Mouse (Mus musculus) embryo, embryonic 9.5 days (tissue): ENCODE measurements around the gene Hes1.
A peak's percentile ranks its signal among the peaks of the same experiment; 100 is the strongest.

Experiments used
- DNase-seq: peaks from one replicate; pipeline ENCODE4 v3.0.0-alpha.2; 2017; ENCODE audit errors: extremely low spot score

Gene Hes1

DNA sequence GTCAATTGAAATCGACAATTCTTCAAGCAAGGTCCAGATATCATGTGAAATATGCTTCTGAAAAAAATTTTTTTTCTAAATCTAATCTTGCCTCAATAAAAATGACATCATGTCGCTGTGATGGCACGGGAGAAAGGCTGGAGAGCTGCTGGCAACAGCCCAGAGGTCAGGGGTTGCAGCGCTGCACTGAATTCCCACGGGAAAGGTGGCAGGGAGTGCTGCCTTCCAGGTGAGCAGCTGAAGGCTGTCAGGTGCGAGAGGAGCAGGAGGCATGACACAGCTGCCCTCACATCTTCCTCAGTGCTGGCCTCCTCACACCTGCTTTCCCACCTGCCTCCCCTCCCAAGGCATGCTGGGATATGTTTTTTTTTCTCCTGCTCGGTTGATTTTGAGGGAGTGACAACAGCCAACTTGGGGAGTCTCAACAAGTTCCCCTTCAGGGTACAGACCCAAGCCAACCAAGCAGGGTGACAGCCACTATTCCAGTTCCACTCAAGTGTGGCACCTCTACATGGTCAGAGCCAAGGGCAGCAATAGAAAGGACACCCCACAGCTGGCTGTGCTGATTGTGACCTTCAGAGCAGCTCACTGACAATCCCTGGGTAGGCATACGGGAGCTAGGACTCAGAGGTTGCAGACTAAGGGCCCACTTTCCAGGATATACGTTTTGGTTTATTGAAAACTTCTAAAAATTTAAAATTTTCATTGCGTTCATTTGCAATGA, 13.3 kb upstream of the Hes1 start:
- no peak for DNase-seq

DNA sequence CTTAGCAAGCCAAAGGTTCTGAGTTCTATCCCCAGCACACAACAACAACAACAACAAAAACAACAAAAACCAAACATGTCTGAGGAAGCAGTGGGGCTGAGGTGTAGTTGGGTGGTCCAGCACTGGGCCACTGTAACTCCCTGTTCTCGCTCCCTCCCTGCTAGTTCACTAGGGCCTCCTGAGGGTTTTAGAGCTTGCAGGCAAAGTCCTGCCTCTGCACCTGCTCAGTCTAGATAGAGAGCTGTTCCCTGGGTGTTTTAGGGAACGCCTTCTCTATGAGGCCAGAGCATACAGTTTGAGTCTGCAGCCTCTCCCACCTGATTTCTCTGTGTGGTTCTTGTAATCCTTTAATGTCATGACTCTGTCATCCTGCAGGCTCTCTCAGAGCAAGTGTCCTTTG, 11.9 kb upstream of the Hes1 start:
- no peak for DNase-seq

DNA sequence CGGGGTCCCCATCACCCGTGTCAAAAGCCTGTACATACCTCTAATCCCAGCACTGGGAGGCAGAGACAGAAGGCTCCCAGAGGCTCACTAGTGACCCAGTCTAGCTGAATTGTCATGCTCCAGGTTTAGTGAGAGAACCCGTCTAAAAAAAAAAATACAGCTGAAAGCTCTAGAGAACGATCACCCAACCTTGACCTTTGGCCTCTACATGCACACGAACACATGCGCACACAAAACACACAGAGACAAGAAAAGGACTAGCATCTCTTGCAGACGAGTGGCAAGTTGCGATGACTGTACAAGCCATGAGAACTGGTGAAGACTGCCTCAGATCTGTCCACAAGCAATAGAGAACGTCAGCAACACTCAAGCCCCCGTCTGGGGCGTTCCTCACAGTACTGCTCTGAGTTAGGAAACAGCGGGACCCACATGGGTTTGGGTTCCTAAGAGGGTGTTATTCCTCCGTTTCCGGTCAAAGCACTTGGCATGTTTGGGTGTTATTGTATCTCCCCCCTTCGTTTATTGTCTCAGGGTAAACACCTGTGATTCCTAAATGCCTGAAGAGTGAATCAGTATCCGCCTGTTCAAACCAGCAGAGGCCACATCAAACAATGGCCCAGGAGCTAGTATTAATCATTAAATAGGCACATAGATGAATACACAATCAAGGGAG, 11.2 kb upstream of the Hes1 start:
- no peak for DNase-seq

DNA sequence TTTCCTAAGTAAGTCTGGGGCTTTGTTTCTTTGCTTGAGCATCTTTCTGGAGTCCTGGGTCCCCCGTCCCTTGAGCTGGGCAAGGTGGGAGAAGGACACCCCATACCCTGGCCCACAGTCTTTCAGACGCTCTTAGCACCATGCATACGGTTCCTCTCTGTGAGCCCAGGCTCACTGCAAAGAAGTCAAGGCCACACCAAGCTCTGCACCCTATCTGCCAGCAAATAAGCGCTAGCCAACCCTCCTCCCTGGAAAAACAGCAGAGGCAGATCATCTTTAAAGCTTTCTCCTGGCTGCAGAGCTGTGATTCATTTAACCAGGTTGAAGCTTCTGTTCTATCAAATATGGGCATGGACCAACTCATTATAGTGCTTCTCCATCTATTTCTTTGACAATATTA, 9.6 kb upstream of the Hes1 start:
- no peak for DNase-seq

DNA sequence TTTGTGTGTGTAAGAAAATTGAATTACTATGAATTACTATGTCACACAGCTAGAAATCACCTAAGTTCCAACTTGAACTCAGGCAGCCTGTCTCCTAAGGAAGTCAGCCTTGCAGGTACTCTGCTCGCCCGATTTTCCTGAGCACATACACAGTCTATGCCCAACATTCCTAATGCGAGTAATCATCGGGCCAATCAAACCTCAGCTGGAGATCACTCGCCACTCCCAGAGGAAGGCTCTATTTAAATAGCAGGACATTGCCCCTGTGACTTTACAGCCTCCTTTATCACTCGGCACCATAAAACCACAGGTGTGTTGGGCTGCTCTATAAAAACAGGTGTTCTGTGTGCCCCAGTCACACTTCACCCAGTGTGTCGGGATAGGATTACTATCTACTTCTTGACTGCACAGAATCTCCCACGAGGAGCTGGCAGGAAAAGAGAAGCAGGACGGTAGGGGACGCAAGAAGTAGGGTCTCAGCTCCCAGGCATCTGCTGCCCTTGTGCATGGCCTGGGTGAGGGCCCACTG, 8.8 kb upstream of the Hes1 start:
- no peak for DNase-seq

DNA sequence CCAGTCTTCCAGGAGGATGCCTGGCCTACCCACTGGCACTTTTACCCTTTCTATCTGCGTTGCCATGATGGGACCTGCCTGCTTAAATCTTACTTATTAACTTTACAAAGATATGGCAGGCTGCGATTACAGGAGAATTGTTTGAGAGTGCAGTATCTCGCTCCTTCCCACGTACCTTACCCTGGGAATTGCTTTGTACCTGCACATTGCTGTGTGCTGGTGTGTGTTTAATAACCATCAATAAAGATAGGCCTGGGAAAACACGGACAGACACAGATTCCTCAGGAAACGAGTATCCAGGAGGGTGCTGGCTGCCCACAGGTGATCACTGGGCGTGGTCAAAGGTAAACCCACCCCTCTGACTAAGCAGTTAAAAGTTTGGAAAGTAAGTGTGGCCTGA, 8.3 kb upstream of the Hes1 start:
- no peak for DNase-seq

DNA sequence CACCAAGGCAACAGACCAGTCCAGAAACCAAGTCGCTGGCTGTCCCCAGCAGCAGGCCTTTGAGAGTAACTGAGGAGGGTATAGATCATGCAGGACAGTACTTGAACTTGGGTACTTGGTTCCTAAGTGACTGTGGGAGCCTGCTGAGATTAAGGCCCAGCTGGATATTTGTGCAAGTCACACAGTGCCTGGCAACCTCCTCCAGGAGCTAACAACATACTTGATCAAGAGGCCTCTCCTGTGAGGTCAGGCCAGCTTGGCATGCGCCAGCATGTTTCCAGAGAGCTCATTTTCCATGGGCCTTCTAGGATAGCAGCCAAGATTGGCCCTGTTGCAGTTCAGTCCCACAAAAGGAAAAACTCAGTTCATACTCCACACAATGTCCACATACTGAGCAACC, 7.3 kb upstream of the Hes1 start:
- DNase-seq: no peak

DNA sequence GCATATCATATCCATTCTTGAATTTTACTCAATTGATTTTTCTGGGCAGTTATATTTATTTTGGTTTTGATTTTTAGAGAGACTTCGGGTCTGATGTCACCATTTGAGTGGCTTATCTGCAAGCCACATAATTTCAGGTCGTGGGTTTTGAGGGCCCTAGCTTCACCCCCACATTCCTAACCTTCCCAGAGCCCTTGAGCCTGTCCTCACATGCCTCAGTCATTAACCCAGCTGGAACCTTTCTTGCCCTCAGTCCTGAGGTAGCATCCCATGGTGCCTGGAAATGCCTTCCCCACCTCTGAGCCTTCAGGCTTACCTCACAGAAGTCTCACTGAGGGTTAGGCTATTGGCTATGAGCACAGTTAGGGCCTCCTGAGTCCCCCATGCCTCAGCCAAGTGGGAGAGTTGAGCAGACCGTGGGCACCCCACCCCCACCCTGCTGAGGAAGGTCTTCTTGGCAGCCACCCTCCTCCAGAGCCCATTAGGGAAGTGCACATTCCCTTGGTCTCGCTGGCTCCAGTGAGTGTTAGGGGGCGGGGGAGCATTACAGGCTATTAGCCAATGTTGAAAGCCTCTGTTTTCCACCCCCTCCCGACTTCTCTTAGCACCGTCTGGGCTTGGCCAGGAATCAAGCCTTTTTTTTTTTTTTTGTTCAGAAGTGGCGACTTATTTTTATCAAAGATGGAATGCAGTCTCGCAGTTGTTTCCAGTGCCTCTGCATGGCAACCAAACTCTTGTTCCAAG, 5.0 kb upstream of the Hes1 start:
- DNase-seq: peak; percentile 46

DNA sequence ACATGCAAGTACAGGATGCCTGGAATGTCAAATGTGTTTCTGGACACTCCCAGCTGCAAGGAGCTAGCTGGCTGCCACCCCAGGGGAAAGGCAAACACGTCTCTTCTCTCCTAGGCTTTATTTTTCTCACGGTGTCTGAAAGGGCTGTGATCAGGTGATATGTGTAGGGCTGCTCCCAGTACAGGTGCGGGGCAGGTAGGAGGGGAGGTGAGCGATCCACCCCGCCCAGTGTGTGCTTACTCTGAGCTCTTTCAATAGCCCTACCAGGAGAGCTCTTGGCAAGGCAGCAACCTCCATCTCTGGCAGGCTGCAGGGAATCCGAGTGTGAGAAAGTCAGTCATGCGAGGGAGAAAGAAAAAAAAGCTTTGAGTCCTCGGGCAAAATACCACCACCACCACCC, 3.8 kb upstream of the Hes1 start:
- DNase-seq: no peak

DNA sequence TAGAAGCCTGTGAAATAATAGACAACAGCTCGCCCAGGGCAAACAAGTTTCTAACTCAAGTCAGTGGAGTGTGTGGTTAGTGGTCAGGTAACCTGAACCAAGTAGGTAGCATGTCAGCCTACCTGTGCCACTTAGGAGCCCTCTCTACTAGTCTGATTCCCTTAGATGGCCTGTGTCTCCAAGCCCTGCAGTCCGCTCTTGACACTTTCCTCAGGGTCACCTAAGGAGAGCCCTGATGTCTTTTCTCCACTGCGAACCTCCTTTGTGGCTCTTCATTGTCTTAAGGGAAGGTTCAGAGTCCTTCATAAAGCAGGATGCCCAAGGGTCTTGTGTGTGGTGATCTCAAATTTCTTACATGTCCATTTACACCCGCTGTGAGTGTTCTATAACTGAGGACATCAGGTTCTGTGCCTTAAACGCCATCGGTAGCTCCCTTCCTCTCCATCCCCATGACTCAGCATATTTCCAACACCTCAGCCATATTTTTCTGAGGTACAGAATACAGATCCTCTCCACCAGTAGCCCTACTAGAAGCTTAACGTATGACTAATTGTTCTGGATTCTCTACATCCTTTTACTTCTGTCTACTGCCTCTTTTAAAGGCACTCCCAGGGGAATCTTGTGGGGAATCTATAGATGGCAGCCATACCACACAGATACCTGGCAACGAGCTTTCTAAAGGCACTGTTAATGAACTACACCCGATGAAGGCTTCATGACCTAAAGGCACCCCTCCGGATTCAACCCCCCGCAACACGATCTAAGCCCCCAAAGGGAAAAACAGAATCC, 1.7 kb upstream of the Hes1 start:
- peak; percentile 38 for DNase-seq

DNA sequence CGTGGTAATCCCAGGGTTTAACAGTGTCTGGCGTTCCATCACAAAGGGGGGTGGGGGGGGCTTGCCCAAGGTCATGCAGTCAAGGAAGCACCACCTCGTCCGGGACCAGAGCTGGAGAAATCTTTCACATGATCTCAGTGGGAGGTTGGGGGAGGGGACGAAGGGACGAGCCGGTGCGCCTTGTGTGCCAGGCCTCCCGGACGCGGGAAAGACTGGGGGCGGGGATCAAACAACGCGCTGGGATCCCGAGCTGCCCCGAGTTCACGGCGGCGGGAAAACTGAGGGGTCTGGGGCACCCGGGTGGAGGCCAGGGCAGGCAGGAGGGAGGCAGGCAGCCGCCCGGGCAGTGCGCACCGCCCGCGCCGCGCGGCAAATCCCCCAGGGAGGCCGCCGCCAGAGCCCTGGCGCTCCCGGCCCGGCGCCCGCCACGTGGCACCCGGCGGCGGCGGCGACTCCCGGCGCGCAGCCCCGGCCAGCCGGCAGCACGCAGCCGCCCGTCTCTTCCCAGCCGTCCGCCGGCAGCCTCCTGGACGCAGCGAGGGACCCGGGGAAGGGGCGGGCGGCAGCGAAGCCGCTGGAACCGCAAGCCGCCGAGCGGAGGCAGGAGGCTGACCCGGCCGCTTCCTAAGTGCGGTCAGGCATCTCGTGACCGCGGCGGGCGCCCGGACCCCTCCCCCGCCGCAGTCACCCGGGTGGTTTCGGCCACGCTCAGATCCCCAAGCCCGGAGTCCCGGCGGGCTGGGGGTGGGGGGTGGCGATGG, 883 bp upstream of the Hes1 start:
- DNase-seq: peak; percentile 90

DNA sequence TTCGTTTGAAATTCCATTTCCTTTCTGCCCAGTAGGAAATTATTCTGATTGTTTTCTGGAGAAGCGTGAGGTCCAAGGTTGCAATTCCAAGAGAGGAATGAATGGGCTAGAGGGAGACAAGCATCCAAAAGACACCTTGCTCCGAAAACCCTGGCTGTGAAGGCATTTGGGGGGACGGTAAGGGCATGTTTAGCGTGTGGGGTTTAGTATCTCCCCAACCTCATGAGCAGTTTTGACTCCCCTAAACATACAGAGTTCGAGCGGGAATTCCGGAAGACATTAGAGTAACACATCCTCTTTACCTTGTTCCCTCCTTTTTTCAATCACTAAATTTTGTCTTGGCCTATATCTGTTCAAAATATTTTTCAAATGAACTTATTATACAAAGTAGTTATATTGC, 429 bp downstream of the Hes1 start:
- no peak for DNase-seq

DNA sequence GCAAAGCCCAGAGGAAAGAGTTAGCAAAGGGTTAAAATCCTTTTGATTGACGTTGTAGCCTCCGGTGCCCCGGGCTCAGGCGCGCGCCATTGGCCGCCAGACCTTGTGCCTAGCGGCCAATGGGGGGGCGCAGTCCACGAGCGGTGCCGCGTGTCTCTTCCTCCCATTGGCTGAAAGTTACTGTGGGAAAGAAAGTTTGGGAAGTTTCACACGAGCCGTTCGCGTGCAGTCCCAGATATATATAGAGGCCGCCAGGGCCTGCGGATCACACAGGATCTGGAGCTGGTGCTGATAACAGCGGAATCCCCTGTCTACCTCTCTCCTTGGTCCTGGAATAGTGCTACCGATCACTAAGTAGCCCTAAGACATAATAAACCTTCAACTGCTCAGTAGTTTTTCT, 893 bp downstream of the Hes1 start:
- peak; percentile 95 for DNase-seq

DNA sequence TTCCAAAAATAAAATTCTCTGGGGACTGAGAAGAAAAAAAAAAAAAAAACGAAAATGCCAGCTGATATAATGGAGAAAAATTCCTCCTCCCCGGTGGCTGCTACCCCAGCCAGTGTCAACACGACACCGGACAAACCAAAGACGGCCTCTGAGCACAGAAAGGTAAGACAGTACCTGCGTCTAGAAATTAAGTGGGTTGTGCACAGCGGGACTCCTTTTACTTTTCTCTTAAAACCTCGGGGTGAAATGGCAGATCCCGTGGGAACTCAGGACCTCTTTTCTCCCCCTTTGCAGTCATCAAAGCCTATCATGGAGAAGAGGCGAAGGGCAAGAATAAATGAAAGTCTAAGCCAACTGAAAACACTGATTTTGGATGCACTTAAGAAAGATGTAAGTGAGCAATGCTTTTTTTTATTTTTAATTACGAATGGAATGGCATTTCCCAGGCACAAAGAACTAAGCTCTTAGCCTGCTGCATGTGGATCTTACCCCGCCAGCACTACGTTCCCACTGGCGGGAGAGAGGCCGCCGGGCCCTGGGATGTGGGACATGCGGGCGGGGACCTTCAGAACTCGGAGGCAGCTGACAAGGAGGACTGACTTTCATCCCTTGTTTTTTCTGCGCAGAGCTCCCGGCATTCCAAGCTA, 1.5 kb downstream of the Hes1 start:
- DNase-seq: peak; percentile 55

DNA sequence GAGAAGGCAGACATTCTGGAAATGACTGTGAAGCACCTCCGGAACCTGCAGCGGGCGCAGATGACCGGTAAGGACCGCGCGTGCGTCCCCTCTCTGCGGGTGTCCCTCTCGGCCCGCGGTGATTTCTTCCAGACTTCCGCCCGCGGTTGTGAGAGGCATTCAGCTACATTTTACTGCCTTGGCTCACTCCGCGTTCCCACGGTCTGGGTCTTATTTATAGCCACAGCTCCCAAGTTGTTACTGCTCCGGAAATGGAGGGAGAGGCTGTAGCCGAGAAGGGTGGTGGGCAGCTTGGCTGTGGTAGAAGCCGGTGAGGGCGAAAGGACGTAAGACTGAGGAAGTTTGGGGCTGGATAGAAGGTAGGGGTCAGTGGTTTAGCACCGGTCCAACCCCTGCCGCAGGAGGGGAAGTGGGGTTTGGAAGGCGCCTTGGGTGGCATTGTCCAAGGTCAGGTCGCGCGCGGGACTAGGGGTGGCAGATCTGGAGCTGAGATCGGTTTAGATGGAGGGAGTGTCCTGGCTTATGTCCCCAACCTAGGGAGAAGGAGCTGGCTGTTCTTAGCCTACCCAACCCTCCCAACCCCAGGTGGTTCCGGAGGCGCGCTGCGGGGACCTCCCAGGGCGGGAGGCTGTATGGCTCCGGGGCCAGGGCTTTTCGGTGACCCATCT, 2.1 kb downstream of the Hes1 start:
- peak; percentile 80 for DNase-seq

DNA sequence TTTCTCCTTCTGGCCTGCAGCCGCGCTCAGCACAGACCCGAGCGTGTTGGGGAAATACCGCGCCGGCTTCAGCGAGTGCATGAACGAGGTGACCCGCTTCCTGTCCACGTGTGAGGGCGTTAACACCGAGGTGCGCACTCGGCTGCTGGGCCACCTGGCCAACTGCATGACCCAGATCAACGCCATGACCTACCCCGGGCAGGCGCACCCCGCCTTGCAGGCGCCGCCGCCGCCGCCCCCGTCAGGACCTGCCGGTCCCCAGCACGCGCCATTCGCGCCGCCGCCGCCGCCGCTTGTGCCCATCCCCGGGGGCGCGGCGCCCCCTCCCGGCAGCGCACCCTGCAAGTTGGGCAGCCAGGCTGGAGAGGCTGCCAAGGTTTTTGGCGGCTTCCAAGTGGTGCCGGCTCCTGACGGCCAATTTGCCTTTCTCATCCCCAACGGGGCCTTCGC, 2.7 kb downstream of the Hes1 start:
- DNase-seq: peak; percentile 89

DNA sequence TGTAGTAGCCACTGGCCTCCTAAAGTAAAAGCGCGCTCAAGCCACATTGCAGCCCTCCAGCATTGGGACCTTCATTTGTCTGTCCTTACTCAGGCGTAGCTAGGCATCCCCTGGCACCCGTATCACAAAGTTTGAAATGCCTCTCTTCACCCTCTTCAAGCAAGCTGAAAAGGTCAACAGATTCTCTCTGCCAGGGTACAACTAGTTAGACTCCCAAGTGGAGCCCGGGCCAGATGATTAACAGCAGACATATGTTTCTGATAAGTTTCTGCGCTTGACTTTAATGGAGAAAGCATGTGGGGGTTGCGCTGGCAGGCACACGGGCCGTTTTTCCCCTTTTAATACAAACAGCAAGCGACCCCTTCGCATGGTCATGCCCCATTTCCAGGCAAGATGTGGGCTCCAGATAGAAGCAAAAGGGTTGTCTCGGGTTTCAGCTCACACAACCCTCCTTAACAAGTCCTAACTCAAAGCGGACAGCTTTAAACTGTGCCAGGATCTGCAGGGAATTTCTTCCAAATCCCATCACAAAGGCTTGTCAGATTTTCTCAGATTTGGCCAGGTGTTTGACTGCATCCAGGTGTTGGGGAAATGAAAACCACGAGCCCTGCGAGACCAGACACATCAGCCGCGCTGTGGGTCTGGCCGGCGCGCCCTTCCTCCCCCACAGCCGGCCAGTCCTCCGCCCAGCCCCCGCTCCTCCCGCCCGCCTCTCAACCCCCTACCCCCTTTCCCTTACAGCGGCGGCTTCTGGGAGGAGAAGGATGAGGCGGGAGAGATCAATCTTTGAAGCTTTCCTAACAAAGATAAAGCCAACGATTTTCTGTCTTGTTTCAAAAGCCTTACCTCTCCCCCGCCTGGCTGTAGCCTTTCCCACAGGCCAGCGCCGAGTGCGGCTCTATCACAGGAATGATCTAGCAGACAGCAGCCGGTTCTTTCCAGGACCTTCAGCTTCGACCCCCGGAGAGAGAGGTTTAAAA, 4.1 kb downstream of the Hes1 start:
- DNase-seq: peak; percentile 89

DNA sequence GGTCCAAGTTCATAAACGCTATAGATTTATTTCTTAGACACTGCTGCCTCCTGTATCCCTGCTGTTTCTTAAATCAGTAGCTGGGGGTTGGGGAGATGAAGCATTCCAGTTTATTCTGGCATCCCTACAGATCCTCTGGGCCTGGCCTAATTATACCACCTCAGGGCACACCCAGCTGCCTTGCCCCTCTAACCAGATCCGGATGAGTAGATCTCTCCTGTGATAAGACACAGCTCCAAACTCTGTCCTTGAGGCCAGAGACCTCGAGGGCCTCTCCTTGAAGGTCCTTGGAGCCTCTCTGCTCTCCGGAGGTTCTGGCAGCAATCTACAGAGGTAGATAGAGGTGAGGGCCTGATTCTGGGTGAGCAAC, 5.4 kb downstream of the Hes1 start:
- no peak for DNase-seq
